Mouse (Mus musculus) G1E (cell line): ENCODE results near the gene Gse1.

Experiments used
- CTCF ChIP-seq: IDR thresholded peaks from 2 replicates; pipeline ENCODE4 v1.5.1; 2012; ENCODE audit warnings: low read depth, low read length, inconsistent platforms, mixed read lengths
- GATA1 ChIP-seq: IDR thresholded peaks from 2 replicates; pipeline ENCODE4 v1.6.1; 2012; ENCODE audit warnings: borderline replicate concordance, low read length, inconsistent platforms, mixed read lengths
- GATA2 ChIP-seq: IDR thresholded peaks from 2 replicates; pipeline ENCODE4 v1.6.1; 2012; ENCODE audit warnings: low read depth, low read length, inconsistent platforms, borderline replicate concordance
- POLR2AphosphoS5 ChIP-seq: IDR thresholded peaks from 2 replicates; pipeline ENCODE4 v1.6.1; 2012; ENCODE audit warnings: low read depth, low read length, inconsistent platforms; ENCODE audit not compliant: insufficient replicate concordance
- TAL1 ChIP-seq: conservative IDR thresholded peaks from 2 replicates; pipeline ENCODE4 v1.6.1; 2012; ENCODE audit warnings: low read depth, low read length, inconsistent platforms, mixed read lengths

GRCm38 (mm10) chr8:120180445-120180970 lies 47.7 kb upstream of the Gse1 start:
- TF ChIP-seq CTCF (no peak), GATA1 (no peak), TAL1 (no peak), GATA2 (no peak), POLR2AphosphoS5 (no peak)
